In the genomic region with DNA sequence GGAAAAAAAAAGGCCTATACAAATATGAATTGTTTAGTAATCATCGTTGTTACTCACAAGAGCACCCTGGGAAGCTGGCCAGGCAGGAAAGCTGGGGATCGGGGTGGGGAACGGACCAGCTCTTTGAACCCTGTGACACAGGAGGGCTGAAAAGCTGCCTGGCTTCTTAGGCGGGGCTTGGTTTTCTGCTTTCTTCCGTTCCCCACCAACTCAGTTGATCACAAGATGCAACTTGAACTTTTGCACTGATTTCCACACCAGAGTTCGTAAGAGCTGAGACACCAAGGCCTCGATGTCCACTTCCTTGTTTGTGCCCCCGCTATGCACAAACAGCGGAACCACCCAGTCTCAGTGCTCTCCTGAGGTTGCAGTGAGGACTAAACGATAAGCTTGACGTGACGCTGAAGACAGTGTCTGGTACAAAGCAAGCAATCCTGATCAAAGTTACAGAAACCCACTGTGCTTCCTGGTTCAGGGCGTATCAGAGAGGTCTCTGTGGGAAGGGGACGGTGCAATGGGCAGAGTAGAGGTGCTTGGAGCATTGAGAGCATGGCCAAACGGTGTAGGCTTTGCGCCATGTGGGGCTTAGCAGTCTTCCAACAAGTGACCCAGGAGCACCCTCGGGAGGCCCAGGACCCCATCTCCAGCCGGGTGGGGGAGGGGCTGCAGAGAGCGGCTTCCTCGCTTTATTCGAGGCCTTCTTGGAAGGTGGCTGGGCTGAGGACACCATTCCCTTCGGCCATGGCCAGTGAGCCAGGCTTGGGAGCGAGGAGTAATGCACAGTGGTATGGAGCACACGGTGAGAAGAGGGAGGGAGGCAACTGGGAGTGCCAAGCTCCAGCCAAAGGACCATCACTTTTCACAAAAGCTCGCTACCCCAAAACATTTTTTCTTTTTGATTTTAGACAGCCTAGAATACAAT, we compare ENCODE assay signal across 8 mouse cellular contexts. TPM values are rescaled to one million over a fixed set of nuclear protein-coding genes. Genes with fewer than 3 reads are reported as not detected.
A peak's percentile ranks its signal among the peaks of the same experiment; 100 is the strongest.
DNase-seq lines count a peak whose midpoint lies in the region; ATAC-seq lines count a peak whose summit lies in the region.

No protein-coding gene starts in this region.

- 0 out of 2 replicates have a peak, but pooled peaks have one; percentile 4 for ATAC-seq in common myeloid progenitor, adult 5-6 weeks (replicated peaks; ENCODE audit: low read depth, poor library complexity, severe bottlenecking)
- no peak for ATAC-seq in erythroid progenitor cell, adult 5-6 weeks (replicated peaks; ENCODE audit: low FRiP score, poor library complexity, severe bottlenecking)

- peak; percentile 52 for DNase-seq in testis, postnatal 10 days (ENCODE audit: low spot score)
- no peak for DNase-seq in testis, postnatal 14 days (ENCODE audit: low spot score)
- DNase-seq in induced T-regulatory cell, adult 2 months (ENCODE audit: low read depth), result peak; percentile 90
- DNase-seq in lung, adult 18-20 months, result peak; percentile 89 to 92
- DNase-seq in thymus, adult 18-20 months, result peak; percentile 43 to 60
- no peak for DNase-seq in frontal cortex, postnatal 25 days (ENCODE audit: low spot score in 2 of 2)

RNA-seq across cellular contexts. Expression of gene Tubd1, which starts 34.3 kb away (rescaled TPM):
- 12.1 and 15.2 TPM in 2 replicates for total RNA-seq in common myeloid progenitor, adult 5-6 weeks (2017)
- total RNA-seq in erythroid progenitor cell, adult 5-6 weeks (2015; ENCODE audit: low replicate concordance), result 18.0 and 20.1 TPM in 2 replicates
- total RNA-seq in erythroid progenitor cell, adult 5-6 weeks (2017; ENCODE audit: low replicate concordance), result 16.4 and 31.6 TPM in 2 replicates

RNA-seq across cellular contexts. Expression of gene Rps6kb1, which starts 34.5 kb away (rescaled TPM):
- 39.6 and 76.3 TPM in 2 replicates for total RNA-seq in common myeloid progenitor, adult 5-6 weeks (2017)
- total RNA-seq in erythroid progenitor cell, adult 5-6 weeks (2015; ENCODE audit: low replicate concordance), result 34.4 and 42.5 TPM in 2 replicates
- total RNA-seq in erythroid progenitor cell, adult 5-6 weeks (2017; ENCODE audit: low replicate concordance), result 43.0 and 73.8 TPM in 2 replicates

Comparison
In these comparisons a context has a peak if more than half of its experiments do, and no peak if none do; other contexts are left out.
1. DNase-seq: peak in testis, postnatal 10 days (single experiment), induced T-regulatory cell, adult 2 months (single experiment), lung, adult 18-20 months (2 of 2) and thymus, adult 18-20 months (2 of 2); none in testis, postnatal 14 days (single experiment) and frontal cortex, postnatal 25 days (0 of 2).